ENCODE assay signal across 24 mouse cellular contexts in genomic region chr6:147672481-147672880, GRCm38 (mm10).
A peak's percentile ranks its signal among the peaks of the same experiment; 100 is the strongest.
DNase-seq lines count a peak whose midpoint lies in the region; ATAC-seq and TF ChIP-seq lines count a peak whose summit lies in the region.
"Had no signal": no experiment of that assay in that cellular context is flagged by ENCODE, and none has a peak within 500 bp of the region (broad histone marks: within the 10 kb centered on the region; RNA-seq: fewer than 3 reads in every experiment).

No protein-coding gene starts in this region.

- no peak overlapping the region for H3K4me2 ChIP-seq in kidney, embryonic 16.5 days (replicated peaks; ENCODE audit: low read depth, low read length)
- no peak overlapping the region for H3K4me2 ChIP-seq in stomach, embryonic 14.5 days (replicated peaks; ENCODE audit: low read depth, low read length)
- H3K4me2 ChIP-seq in stomach, postnatal 0 days (replicated peaks; ENCODE audit: low read depth), result no peak overlapping the region
- H3K4me2 ChIP-seq: forebrain, embryonic 13.5 days; hindbrain, embryonic 13.5 days; intestine, embryonic 15.5 days had no signal

- no peak for TF ChIP-seq EP300 in stomach, postnatal 0 days (optimal IDR thresholded peaks at IDR 0.05)

- no peaks in the 10 kb centered on the region for H3K9me3 ChIP-seq in kidney, embryonic 16.5 days (ENCODE audit: low read length)
- H3K9me3 ChIP-seq in stomach, embryonic 14.5 days (ENCODE audit: control insufficient read depth, low read depth, low read length), result no peaks in the 10 kb centered on the region
- H3K9me3 ChIP-seq in stomach, postnatal 0 days (ENCODE audit: control insufficient read depth, low read length), result no peaks in the 10 kb centered on the region
- H3K9me3 ChIP-seq: forebrain, embryonic 10.5 days; forebrain, embryonic 13.5 days; G1E; hindbrain, embryonic 10.5 days; hindbrain, embryonic 13.5 days; intestine, embryonic 15.5 days had no signal

- 0 out of 2 replicates have a peak, but pooled peaks have one; percentile 19 for ATAC-seq in kidney, embryonic 16.5 days (ENCODE audit: low FRiP score, low TSS enrichment)
- 0 out of 2 replicates have a peak, but pooled peaks have one; percentile 14 for ATAC-seq in stomach, embryonic 14.5 days (ENCODE audit: insufficient number of reproducible peaks, insufficient read depth, low FRiP score, low read depth)
- no peak for ATAC-seq in stomach, postnatal 0 days (ENCODE audit: low FRiP score, low TSS enrichment)
- ATAC-seq: forebrain, embryonic 13.5 days; forebrain, embryonic 16.5 days; hindbrain, embryonic 16.5 days; intestine, embryonic 15.5 days; Patski had no signal

- no peak overlapping the region for H3K4me3 ChIP-seq in kidney, embryonic 16.5 days (ENCODE audit: low read length)
- no peak overlapping the region for H3K4me3 ChIP-seq in stomach, embryonic 14.5 days (ENCODE audit: low read depth, low read length)
- no peak overlapping the region for H3K4me3 ChIP-seq in stomach, postnatal 0 days (ENCODE audit: low read depth, low read length)
- H3K4me3 ChIP-seq: forebrain, embryonic 10.5 days; forebrain, embryonic 13.5 days; hindbrain, embryonic 10.5 days; hindbrain, embryonic 13.5 days; intestine, embryonic 15.5 days had no signal

- H3K36me3 ChIP-seq in kidney, embryonic 16.5 days (ENCODE audit: insufficient read depth, low read length), result no peaks in the 10 kb centered on the region
- no peaks in the 10 kb centered on the region for H3K36me3 ChIP-seq in stomach, embryonic 14.5 days (ENCODE audit: control insufficient read depth, insufficient read depth, low read length)
- H3K36me3 ChIP-seq in stomach, postnatal 0 days (ENCODE audit: control insufficient read depth, insufficient read depth, low read length), result no peaks in the 10 kb centered on the region
- H3K36me3 ChIP-seq: forebrain, embryonic 10.5 days; G1E; hindbrain, embryonic 10.5 days; hindbrain, embryonic 13.5 days; intestine, embryonic 15.5 days had no signal

- H3K27me3 ChIP-seq in kidney, embryonic 16.5 days (ENCODE audit: insufficient read depth, low read length), result no peaks in the 10 kb centered on the region
- H3K27me3 ChIP-seq in stomach, embryonic 14.5 days (ENCODE audit: control insufficient read depth, insufficient read depth, low read length), result no peaks in the 10 kb centered on the region
- no peaks in the 10 kb centered on the region for H3K27me3 ChIP-seq in stomach, postnatal 0 days (ENCODE audit: control insufficient read depth, insufficient read depth, low read length)
- H3K27me3 ChIP-seq: forebrain, embryonic 13.5 days; hindbrain, embryonic 13.5 days; intestine, embryonic 15.5 days; Patski had no signal

- intact Hi-C loops in gastrocnemius, postnatal 14 days (cut with DNase I; ENCODE audit: low total_unique reads), result no loop called here
- intact Hi-C loops in gastrocnemius, postnatal 36 days (cut with DNase I), result no loop called here
- intact Hi-C loops in heart, postnatal 14 days (cut with DNase I), result no loop called here

- TF ChIP-seq CTCF in stomach, postnatal 0 days (IDR thresholded peaks at IDR 0.05; ENCODE audit: low read depth), result no peak

- H3K27ac ChIP-seq in kidney, embryonic 16.5 days (ENCODE audit: low read length), result no peak overlapping the region
- H3K27ac ChIP-seq in stomach, embryonic 14.5 days (ENCODE audit: low read length), result no peak overlapping the region
- no peak overlapping the region for H3K27ac ChIP-seq in stomach, postnatal 0 days (replicated peaks)
- H3K27ac ChIP-seq: forebrain, embryonic 10.5 days; forebrain, embryonic 13.5 days; hindbrain, embryonic 10.5 days; hindbrain, embryonic 13.5 days; intestine, embryonic 15.5 days had no signal

- H3K4me1 ChIP-seq in kidney, embryonic 16.5 days (ENCODE audit: insufficient read depth, low read length), result no peaks in the 10 kb centered on the region
- no peaks in the 10 kb centered on the region for H3K4me1 ChIP-seq in stomach, embryonic 14.5 days (ENCODE audit: control insufficient read depth, insufficient read depth, low read length)
- H3K4me1 ChIP-seq in stomach, postnatal 0 days (replicated peaks; ENCODE audit: control insufficient read depth, insufficient read depth), result no peaks in the 10 kb centered on the region
- H3K4me1 ChIP-seq: forebrain, embryonic 10.5 days; forebrain, embryonic 13.5 days; hindbrain, embryonic 10.5 days; hindbrain, embryonic 13.5 days; intestine, embryonic 15.5 days had no signal

- no peak overlapping the region for H3K9ac ChIP-seq in kidney, embryonic 16.5 days (replicated peaks; ENCODE audit: low read length)
- no peak overlapping the region for H3K9ac ChIP-seq in stomach, embryonic 14.5 days (replicated peaks; ENCODE audit: low read depth, low read length)
- H3K9ac ChIP-seq in stomach, postnatal 0 days (ENCODE audit: low read length), result no peak overlapping the region
- H3K9ac ChIP-seq: forebrain, embryonic 13.5 days; hindbrain, embryonic 13.5 days; intestine, embryonic 15.5 days had no signal

- WGBS in kidney, embryonic 16.5 days, result 41% methylated on average over 2 of the region's 2 CpGs
- 38% methylated on average over 2 of the region's 2 CpGs for WGBS in stomach, embryonic 14.5 days
- 34% methylated on average over 2 of the region's 2 CpGs for WGBS in stomach, postnatal 0 days

- peak; percentile 7 for DNase-seq in gastrocnemius, postnatal 14 days
- DNase-seq in gastrocnemius, postnatal 36 days, result no peak
- DNase-seq in heart, adult 9 months (ENCODE audit: low spot score in 2 of 2), result peak; percentile 1 to 9
- DNase-seq in heart, postnatal 14 days, result no peak
- no peak for DNase-seq in kidney, postnatal 14 days
- DNase-seq in stomach, postnatal 0 days (ENCODE audit: low spot score), result no peak
- DNase-seq: adrenal gland, postnatal 10 days; adrenal gland, postnatal 36 days; B cell, adult 2 months; cerebellum, adult 18-20 months; cerebellum, adult 9-10 months; cerebellum, postnatal 14 days; kidney, adult 11 months had no signal

Comparison
In these comparisons a context has a peak if more than half of its experiments do, and no peak if none do; other contexts are left out.
1. DNase-seq: peak in gastrocnemius, postnatal 14 days (single experiment) and heart, adult 9 months (2 of 2); none in gastrocnemius, postnatal 36 days (0 of 2), heart, postnatal 14 days (0 of 2), kidney, postnatal 14 days (single experiment) and stomach, postnatal 0 days (single experiment).